Mouse (Mus musculus) fat pad, adult 2 months (tissue): ENCODE results near the gene Plod1.

Experiments
- DNase-seq: peaks from one replicate; pipeline ENCODE4 v3.0.0-alpha.2; 2011; ENCODE audit warnings: low read depth, low spot score; ENCODE audit errors: extremely low read depth

Gene Plod1

GRCm38 (mm10) chr4:147938148-147939096 is 1.9 kb upstream of the Plod1 start:
- peak; percentile 10 for DNase-seq

- DNase-seq: no peak
Observed at GRCm38 (mm10) chr4:147937486-147937885, 919 bp upstream of the Plod1 start.

GRCm38 (mm10) chr4:147937021-147937420 is 454 bp upstream of the Plod1 start:
- no peak for DNase-seq

- DNase-seq: no peak
Observed at GRCm38 (mm10) chr4:147935904-147936303, 663 bp downstream of the Plod1 start.

- DNase-seq: no peak
Observed at GRCm38 (mm10) chr4:147934611-147935010, 2.0 kb downstream of the Plod1 start.

- no peak for DNase-seq
Observed at GRCm38 (mm10) chr4:147934134-147934533, 2.4 kb downstream of the Plod1 start.

GRCm38 (mm10) chr4:147930946-147931345 is 5.6 kb downstream of the Plod1 start:
- no peak for DNase-seq

GRCm38 (mm10) chr4:147928540-147928939 is 8.0 kb downstream of the Plod1 start:
- DNase-seq: no peak

- no peak for DNase-seq
Observed at GRCm38 (mm10) chr4:147928136-147928535, 8.4 kb downstream of the Plod1 start.

- no peak for DNase-seq
Observed at GRCm38 (mm10) chr4:147927705-147928104, 8.9 kb downstream of the Plod1 start.

GRCm38 (mm10) chr4:147922341-147922740 is 14.2 kb downstream of the Plod1 start:
- no peak for DNase-seq

- no peak for DNase-seq
Observed at GRCm38 (mm10) chr4:147920973-147921372, 15.6 kb downstream of the Plod1 start.

- DNase-seq: no peak
Observed at GRCm38 (mm10) chr4:147918459-147919121, 18.0 kb downstream of the Plod1 start.

GRCm38 (mm10) chr4:147909486-147909885 is 27.1 kb downstream of the Plod1 start:
- no peak for DNase-seq

GRCm38 (mm10) chr4:147906230-147906629 is 30.3 kb downstream of the Plod1 start:
- peak; percentile 37 for DNase-seq

- DNase-seq: peak; percentile 49
Observed at GRCm38 (mm10) chr4:147905090-147905659, 31.4 kb downstream of the Plod1 start.

- peak; percentile 14 for DNase-seq
Observed at GRCm38 (mm10) chr4:147904313-147905089, 32.1 kb downstream of the Plod1 start, which contains the start of gene Mfn2. Mfn2 (minus strand) TSS chr4:147904704.

GRCm38 (mm10) chr4:147903601-147904000 is 33.0 kb downstream of the Plod1 start:
- peak; percentile 16 for DNase-seq

- DNase-seq: no peak
Observed at GRCm38 (mm10) chr4:147902906-147903500, 33.6 kb downstream of the Plod1 start.

GRCm38 (mm10) chr4:147900452-147900851 is 36.1 kb downstream of the Plod1 start:
- no peak for DNase-seq
